Comparison of ENCODE assay signal across 9 mouse cellular contexts in genomic region chr10:66852708-66853107, GRCm38 (mm10).
DNase-seq lines count a peak whose midpoint lies in the region; ATAC-seq lines count a peak whose summit lies in the region.
"Had no signal": no experiment of that assay in that cellular context is flagged by ENCODE, and none has a peak within 500 bp of the region (broad histone marks: within the 10 kb centered on the region; RNA-seq: fewer than 3 reads in every experiment).

No protein-coding gene starts in this region.

- no peaks in the 10 kb centered on the region for H3K4me1 ChIP-seq in midbrain, embryonic 15.5 days
- no peaks in the 10 kb centered on the region for H3K4me1 ChIP-seq in midbrain, embryonic 11.5 days (ENCODE audit: control insufficient read depth, insufficient read depth, low read length)
- 0 out of 2 replicates have a peak, but pooled peaks cover 2% of the 10 kb centered on the region for H3K4me1 ChIP-seq in liver, embryonic 12.5 days
- H3K4me1 ChIP-seq in midbrain, embryonic 13.5 days (replicated peaks): peaks cover 3% of the 10 kb centered on the region; the same call in 1 of the 2 replicates
- H3K4me1 ChIP-seq: neural tube, embryonic 13.5 days had no signal

- H3K9me3 ChIP-seq in midbrain, embryonic 15.5 days: no peaks in the 10 kb centered on the region
- no peaks in the 10 kb centered on the region for H3K9me3 ChIP-seq in midbrain, embryonic 11.5 days (ENCODE audit: control insufficient read depth, low read length)
- H3K9me3 ChIP-seq in liver, embryonic 12.5 days (replicated peaks): no peaks in the 10 kb centered on the region
- no peaks in the 10 kb centered on the region for H3K9me3 ChIP-seq in midbrain, embryonic 13.5 days
- H3K9me3 ChIP-seq: neural tube, embryonic 13.5 days had no signal

- no peak overlapping the region for H3K4me2 ChIP-seq in midbrain, embryonic 15.5 days
- no peak overlapping the region for H3K4me2 ChIP-seq in midbrain, embryonic 11.5 days
- peak overlapping the region; percentile 31; the same call in 1 of the 2 replicates for H3K4me2 ChIP-seq in liver, embryonic 12.5 days
- H3K4me2 ChIP-seq in midbrain, embryonic 13.5 days (replicated peaks): no peak overlapping the region

- no peak overlapping the region for H3K9ac ChIP-seq in midbrain, embryonic 15.5 days
- H3K9ac ChIP-seq in midbrain, embryonic 11.5 days (ENCODE audit: low read length): no peak overlapping the region
- no peak overlapping the region for H3K9ac ChIP-seq in liver, embryonic 12.5 days
- no peak overlapping the region for H3K9ac ChIP-seq in midbrain, embryonic 13.5 days (replicated peaks)
- H3K9ac ChIP-seq: neural tube, embryonic 13.5 days had no signal

- no peaks in the 10 kb centered on the region for H3K36me3 ChIP-seq in midbrain, embryonic 15.5 days (replicated peaks)
- H3K36me3 ChIP-seq in midbrain, embryonic 11.5 days (ENCODE audit: control insufficient read depth, insufficient read depth, low read length): no peaks in the 10 kb centered on the region
- H3K36me3 ChIP-seq in liver, embryonic 12.5 days: no peaks in the 10 kb centered on the region
- no peaks in the 10 kb centered on the region for H3K36me3 ChIP-seq in midbrain, embryonic 13.5 days
- H3K36me3 ChIP-seq: neural tube, embryonic 13.5 days had no signal

- no peak for ATAC-seq in cerebellum, adult (ENCODE audit: insufficient number of reproducible peaks, low FRiP score, low TSS enrichment)
- peak; percentile 14; the same call in 1 of the 2 replicates for ATAC-seq in midbrain, embryonic 15.5 days (replicated peaks)
- no peak for ATAC-seq in midbrain, embryonic 11.5 days (ENCODE audit: low FRiP score)
- ATAC-seq in liver, embryonic 12.5 days: no peak
- ATAC-seq in midbrain, embryonic 13.5 days: no peak

- WGBS in midbrain, embryonic 15.5 days: 57% methylated on average over 5 of the region's 5 CpGs
- 58% methylated on average over 5 of the region's 5 CpGs for WGBS in midbrain, embryonic 11.5 days
- 11% methylated on average over 5 of the region's 5 CpGs for WGBS in liver, embryonic 12.5 days (ENCODE audit: insufficient replicate concordance)
- WGBS in midbrain, embryonic 13.5 days: 62% methylated on average over 5 of the region's 5 CpGs

- DNase-seq in cerebellum, adult 11-12 months: peak; percentile 6
- DNase-seq in midbrain, embryonic 11.5 days (ENCODE audit: low spot score, missing footprints): no peak
- DNase-seq in thymus, postnatal 36 days: peak; percentile 4 to 13
- DNase-seq in neural tube, embryonic 10.5 days (ENCODE audit: extremely low spot score, low spot score): no peak

- no peak overlapping the region for H3K4me3 ChIP-seq in midbrain, embryonic 15.5 days
- no peak overlapping the region for H3K4me3 ChIP-seq in midbrain, embryonic 11.5 days (ENCODE audit: low read depth, low read length)
- no peak overlapping the region for H3K4me3 ChIP-seq in liver, embryonic 12.5 days
- H3K4me3 ChIP-seq in midbrain, embryonic 13.5 days (replicated peaks): no peak overlapping the region
- H3K4me3 ChIP-seq: neural tube, embryonic 13.5 days had no signal

- H3K27ac ChIP-seq in midbrain, embryonic 15.5 days: no peak overlapping the region
- H3K27ac ChIP-seq in midbrain, embryonic 11.5 days (ENCODE audit: low read depth, low read length): no peak overlapping the region
- H3K27ac ChIP-seq in liver, embryonic 12.5 days: no peak overlapping the region
- H3K27ac ChIP-seq in midbrain, embryonic 13.5 days: no peak overlapping the region
- H3K27ac ChIP-seq: neural tube, embryonic 13.5 days had no signal

- no peaks in the 10 kb centered on the region for H3K27me3 ChIP-seq in midbrain, embryonic 15.5 days (replicated peaks)
- no peaks in the 10 kb centered on the region for H3K27me3 ChIP-seq in midbrain, embryonic 11.5 days (ENCODE audit: control insufficient read depth, insufficient read depth, low read length)
- H3K27me3 ChIP-seq in liver, embryonic 12.5 days (replicated peaks): no peaks in the 10 kb centered on the region
- no peaks in the 10 kb centered on the region for H3K27me3 ChIP-seq in midbrain, embryonic 13.5 days
- H3K27me3 ChIP-seq: neural tube, embryonic 13.5 days had no signal

Comparison
In these comparisons a context has a peak if more than half of its experiments do, and no peak if none do; other contexts are left out.
1. DNase-seq: peak in cerebellum, adult 11-12 months (single experiment) and thymus, postnatal 36 days (2 of 2); none in midbrain, embryonic 11.5 days (single experiment) and neural tube, embryonic 10.5 days (single experiment).